Mouse (Mus musculus) CH12.LX (cell line): ENCODE results near the gene Pou2f3. TPM values are rescaled to one million over a fixed set of nuclear protein-coding genes. Genes with fewer than 3 reads are reported as not detected.

ENCODE experiments used
- DNase-seq: peaks from one replicate; pipeline ENCODE4 v3.0.0-alpha.2; 2013; ENCODE audit errors: extremely low read depth
- H3K27ac ChIP-seq: 2 replicates; pipeline ENCODE4 v1.5.1; 2012; ENCODE audit warnings: low read depth, mild to moderate bottlenecking, control low read depth, moderate library complexity; ENCODE audit not compliant: insufficient read depth
- H3K27me3 ChIP-seq: replicated peaks from 2 replicates; pipeline ENCODE3; 2012; ENCODE audit warnings: inconsistent platforms
- H3K36me3 ChIP-seq, 2 experiments: replicated peaks in 1 of 2; 2 replicates each; pipeline versions ENCODE3 to v1.6.1; 2012; ENCODE audit warnings: inconsistent platforms in 1 of 2, low read length in 1 of 2, mild to moderate bottlenecking in 1 of 2, mixed read lengths in 1 of 2, moderate library complexity in 1 of 2; ENCODE audit not compliant: control insufficient read depth in 1 of 2, insufficient read depth in 1 of 2
- H3K4me1 ChIP-seq, 2 experiments: 2 replicates each; pipeline ENCODE4 v1.6.1; 2012; ENCODE audit warnings: inconsistent platforms in 1 of 2, moderate library complexity in 1 of 2; ENCODE audit not compliant: insufficient read depth in 2 of 2, control insufficient read depth in 1 of 2
- H3K4me2 ChIP-seq: 2 replicates; pipeline ENCODE4 v1.6.1; 2012; ENCODE audit warnings: low read depth, mild to moderate bottlenecking, control low read depth; ENCODE audit not compliant: poor library complexity, insufficient read depth, severe bottlenecking
- H3K4me3 ChIP-seq, 3 experiments: fragments of 150-350 bp in 1 of 3; sonication (generic) in 1 of 3; replicated peaks in 1 of 3; 2 replicates each; pipeline versions ENCODE3 to v1.5.1; 2011 to 2012; ENCODE audit warnings: low read depth in 2 of 3, low read length in 2 of 3, mild to moderate bottlenecking in 2 of 3, moderate library complexity in 2 of 3, control low read depth in 1 of 3, improper control_type of control experiment in 1 of 3, inconsistent platforms in 1 of 3, mixed read lengths in 1 of 3; ENCODE audit not compliant: poor library complexity in 1 of 3
- H3K79me2 ChIP-seq: replicated peaks from 2 replicates; pipeline ENCODE4 v1.6.1; 2012; ENCODE audit warnings: mild to moderate bottlenecking, moderate library complexity; ENCODE audit not compliant: control insufficient read depth, poor library complexity, insufficient read depth, severe bottlenecking; ENCODE audit errors: extremely low read depth
- H3K9ac ChIP-seq: 2 replicates; pipeline ENCODE4 v1.6.1; 2012; ENCODE audit warnings: low read depth, mild to moderate bottlenecking, control low read depth, moderate library complexity; ENCODE audit not compliant: insufficient read depth
- H3K9me3 ChIP-seq: replicated peaks from 2 replicates; pipeline ENCODE3; 2012; ENCODE audit warnings: low read length, inconsistent platforms, mixed read lengths
- CHD1 ChIP-seq: IDR thresholded peaks from 2 replicates; pipeline ENCODE4 v1.6.1; 2012; ENCODE audit warnings: low read depth, low read length, improper control_type of control experiment, inconsistent platforms
- CHD2 ChIP-seq: IDR thresholded peaks from 2 replicates; pipeline ENCODE4 v1.6.1; 2011; ENCODE audit warnings: low read length, improper control_type of control experiment
- CTCF ChIP-seq, 2 experiments: IDR thresholded peaks in 1 of 2; conservative IDR thresholded peaks in 1 of 2; 2 replicates each; pipeline ENCODE4 v1.5.1; 2011 to 2012; ENCODE audit warnings: low read depth in 2 of 2, low read length in 2 of 2, improper control_type of control experiment in 1 of 2, inconsistent platforms in 1 of 2, mild to moderate bottlenecking in 1 of 2, moderate library complexity in 1 of 2
- ELF1 ChIP-seq: IDR thresholded peaks from 2 replicates; pipeline ENCODE4 v1.6.1; 2014; ENCODE audit warnings: low read depth, mild to moderate bottlenecking, inconsistent platforms, low read length, improper control_type of control experiment
- EP300 ChIP-seq: IDR thresholded peaks from 2 replicates; pipeline ENCODE4 v1.6.1; 2011; ENCODE audit warnings: low read length, improper control_type of control experiment
- ETS1 ChIP-seq: conservative IDR thresholded peaks from 2 replicates; pipeline ENCODE4 v1.6.1; 2012; ENCODE audit warnings: low read depth, mild to moderate bottlenecking, inconsistent platforms, low read length, improper control_type of control experiment, moderate library complexity
- IRF4 ChIP-seq: IDR thresholded peaks from 2 replicates; pipeline ENCODE4 v1.6.1; 2014; ENCODE audit warnings: low read depth, mild to moderate bottlenecking, inconsistent platforms, low read length, improper control_type of control experiment
- KAT2A ChIP-seq: IDR thresholded peaks from 2 replicates; pipeline ENCODE4 v1.6.1; 2012; ENCODE audit warnings: low read length, improper control_type of control experiment, inconsistent platforms; ENCODE audit not compliant: insufficient replicate concordance
- MXI1 ChIP-seq: IDR thresholded peaks from 2 replicates; pipeline ENCODE4 v1.6.1; 2011; ENCODE audit warnings: mild to moderate bottlenecking, low read depth, low read length, improper control_type of control experiment
- RAD21 ChIP-seq: IDR thresholded peaks from 2 replicates; pipeline ENCODE4 v1.6.1; 2011; ENCODE audit warnings: low read depth, mild to moderate bottlenecking, low read length, improper control_type of control experiment, moderate library complexity
- SIN3A ChIP-seq: IDR thresholded peaks from 2 replicates; pipeline ENCODE4 v1.6.1; 2012; ENCODE audit warnings: low read length, improper control_type of control experiment, inconsistent platforms
- TCF12 ChIP-seq: IDR thresholded peaks from 2 replicates; pipeline ENCODE4 v1.6.1; 2014; ENCODE audit warnings: low read depth, mild to moderate bottlenecking, inconsistent platforms, low read length, improper control_type of control experiment
- USF1 ChIP-seq: IDR thresholded peaks from 2 replicates; pipeline ENCODE4 v1.6.1; 2014; ENCODE audit warnings: low read depth, mild to moderate bottlenecking, inconsistent platforms, low read length, improper control_type of control experiment
- ZC3H11A ChIP-seq: IDR thresholded peaks from 2 replicates; pipeline ENCODE4 v1.6.1; 2012; ENCODE audit warnings: low read depth, mild to moderate bottlenecking, inconsistent platforms, low read length, improper control_type of control experiment
- dilution Hi-C: fragments of 300-500 bp; cut with MboI; formaldehyde crosslinking; loops from 2 replicates; pipeline ENCODE4 v1.14.3; 2020; ENCODE audit warnings: low sequenced_read_pairs; ENCODE audit not compliant: extremely low pct_unique_long_range_greater_than_20kb, extremely low pct_ligation_motif_present
- in situ Hi-C: fragments of 300-500 bp; cut with MboI; formaldehyde crosslinking; loops from 3 replicates; pipeline ENCODE4 v1.14.3; 2019; ENCODE audit warnings: low sequenced_read_pairs, low pct_ligation_motif_present, low pct_unique_long_range_greater_than_20kb, mixed read lengths
- polyA plus RNA-seq: library from polyadenylated mRNA; unstranded; fragments of >175 nt; gene quantifications from 2 replicates; pipeline ENCODE4 v1.2.1, GENCODE M21; 2012; ENCODE audit warnings: low read depth; ENCODE audit not compliant: insufficient read length
- total RNA-seq, 2 experiments: library from RNA; depleted of rRNA; stranded (reverse); fragments of 300-350 nt in 1 of 2; fragments of >200 nt in 1 of 2; gene quantifications; 2 replicates each; pipeline ENCODE4 v1.2.3; 2012 to 2014

Gene Pou2f3
- total and polyA plus RNA-seq, 3 experiments: 0.21 to 0.49 TPM; not detected in 1

GRCm38 (mm10) chr9:43241291-43241690 is 31.1 kb upstream of the Pou2f3 start:
- peak; percentile 26 for DNase-seq
- in situ Hi-C loops (no loop called here), dilution Hi-C loops (no loop called here)
- Histone ChIP-seq H3K27ac (no peak overlapping the region), H3K9ac (no peak overlapping the region), H3K4me3 (no peak overlapping the region), H3K9me3 (no peaks in the 10 kb centered on the region), H3K4me1 (peaks cover 0 to 33% of the 10 kb centered on the region in 2 experiments; a peak in 2 of 4 replicates), H3K4me2 (no peak overlapping the region), H3K79me2 (no peaks in the 10 kb centered on the region), H3K27me3 (peaks cover 4% of the 10 kb centered on the region), H3K36me3 (no peaks in the 10 kb centered on the region)
- TF ChIP-seq EP300 (peak; percentile 39; the same call in 1 of the 2 replicates), USF1 (no peak), IRF4 (peak; percentile 58; the same call in 1 of the 2 replicates)

DNA sequence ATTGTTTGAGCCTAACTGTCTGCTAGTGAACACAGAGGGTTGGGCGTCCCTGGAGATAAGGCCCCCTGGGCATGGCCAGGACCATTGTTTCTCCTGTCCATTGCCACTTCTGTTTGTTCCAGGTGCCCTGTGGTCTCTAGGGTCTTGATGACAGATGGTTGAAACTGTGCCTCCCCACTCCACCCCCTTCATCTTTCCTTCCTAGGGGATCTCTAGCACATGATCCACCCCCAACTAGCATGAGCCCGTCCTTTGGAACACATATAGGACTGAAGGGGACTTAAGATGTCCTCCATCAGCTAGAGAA is 30.4 kb upstream of the Pou2f3 start:
- peaks cover 0 to 28% of the 10 kb centered on the region in 2 experiments; a peak in 2 of 4 replicates for H3K4me1 ChIP-seq
- H3K36me3 ChIP-seq: no peaks in the 10 kb centered on the region
- in situ Hi-C loops: no loop called here
- no peak overlapping the region for H3K9ac ChIP-seq
- dilution Hi-C loops: no loop called here
- TF ChIP-seq ETS1 (no peak), CTCF (conservative IDR thresholded peaks at IDR 0.05 in 1 of 2, IDR thresholded peaks at IDR 0.05 in 1 of 2; ENCODE audit: low read depth in 2 of 2, low read length in 2 of 2) (no peak), ZC3H11A (no peak), IRF4 (no peak), TCF12 (no peak), MXI1 (no peak), SIN3A (no peak), CHD2 (no peak)
- H3K27me3 ChIP-seq: peaks cover 7% of the 10 kb centered on the region
- H3K27ac ChIP-seq: no peak overlapping the region
- no peak overlapping the region for H3K4me2 ChIP-seq
- H3K9me3 ChIP-seq: no peaks in the 10 kb centered on the region
- no peaks in the 10 kb centered on the region for H3K79me2 ChIP-seq
- DNase-seq: no peak
- H3K4me3 ChIP-seq: no peak overlapping the region

DNA sequence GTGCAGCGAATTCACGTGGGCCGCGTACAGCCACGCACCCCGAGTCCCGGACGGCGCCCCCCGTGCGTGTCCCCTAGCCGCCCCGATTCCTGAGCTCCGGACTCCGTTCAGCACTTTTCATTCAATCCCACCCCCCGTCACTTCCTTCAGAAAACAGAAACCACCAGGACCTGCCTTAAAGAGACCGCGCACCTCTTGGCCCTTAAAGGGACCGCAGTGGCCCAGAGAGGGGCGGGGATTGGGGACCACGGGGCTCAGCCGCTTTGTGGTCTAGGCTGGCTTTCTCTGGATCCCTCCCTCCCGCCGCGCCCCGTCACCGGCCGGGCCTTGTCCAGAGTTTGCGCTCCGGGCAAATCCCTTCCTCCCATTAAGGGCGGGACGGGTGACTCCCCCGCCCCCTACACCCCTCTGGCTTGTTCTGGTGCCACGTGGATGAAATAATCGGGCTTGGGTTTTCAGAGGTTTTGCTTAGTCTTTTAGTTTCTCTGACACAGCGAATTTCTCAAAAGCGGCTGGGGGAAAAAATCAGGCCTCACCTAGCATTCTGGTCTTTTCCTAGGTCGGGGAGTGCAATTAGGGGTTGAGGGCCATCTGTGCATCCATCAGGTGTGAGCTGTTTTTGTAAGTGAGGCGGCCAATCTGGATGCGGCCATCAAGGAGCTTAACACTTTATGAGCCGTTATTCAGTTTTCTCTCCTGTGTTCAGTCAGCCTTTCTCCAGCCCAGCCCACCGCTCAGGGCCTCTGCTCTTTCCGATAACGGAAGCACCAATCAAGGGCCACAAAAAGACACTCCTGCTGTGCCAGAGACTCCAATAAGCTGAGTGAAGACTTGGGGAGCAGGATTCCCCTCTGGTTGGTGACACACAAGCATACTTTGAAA is 29.8 kb upstream of the Pou2f3 start, which contains the start of gene Oaf:
Gene Oaf (minus strand): TSS at position 200 of the 882 bp plus-strand sequence.
- H3K27me3 ChIP-seq: peaks cover 7% of the 10 kb centered on the region
- in situ Hi-C loops (no loop called here), dilution Hi-C loops (no loop called here)
- no peak within 1 kb of the TSS for H3K27ac ChIP-seq
- H3K9ac ChIP-seq: no peak within 1 kb of the TSS
- no peaks in the 10 kb centered on the region for H3K79me2 ChIP-seq
- H3K4me1 ChIP-seq: peaks cover 0 to 28% of the 10 kb centered on the region in 2 experiments; a peak in 2 of 4 replicates
- H3K9me3 ChIP-seq: no peaks in the 10 kb centered on the region
- TF ChIP-seq KAT2A: no peak
- no peak for TF ChIP-seq ELF1
- TF ChIP-seq RAD21: no peak
- no peak for TF ChIP-seq CHD1
- H3K4me3 ChIP-seq: no peak within 1 kb of the TSS
- DNase-seq: no peak
- no peaks in the 10 kb centered on the region for H3K36me3 ChIP-seq
- no peak within 1 kb of the TSS for H3K4me2 ChIP-seq
